Mouse (Mus musculus): ENCODE measurements around the gene Sectm1b.
"Not testable (repeated sequence)": the region's sequence is repeated elsewhere in the genome, so short reads cannot be mapped to it uniquely, and the experiment has no call there.

Sectm1b gene

DNA sequence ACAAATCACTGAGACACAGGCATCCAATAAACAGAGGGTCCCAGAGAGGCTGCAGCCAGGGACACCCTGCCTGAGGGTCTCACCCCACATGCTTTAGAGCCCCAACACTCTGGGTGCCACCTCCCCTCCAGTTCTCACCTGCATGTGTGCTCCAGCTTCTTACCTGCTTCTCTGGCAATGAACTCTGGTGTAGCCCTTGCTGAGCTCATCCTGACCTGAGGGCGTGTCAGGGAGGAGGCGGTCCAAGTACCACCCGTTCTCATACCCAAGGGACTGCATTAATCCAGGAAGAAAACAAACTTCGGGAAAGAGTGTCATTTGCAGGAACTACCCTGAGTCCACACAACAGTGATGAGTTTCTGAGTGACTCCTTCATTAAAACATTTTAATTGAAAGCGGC, at the start of gene Sectm1b:
Gene Sectm1b (minus strand): TSS at position 191 of the 400 bp plus-strand sequence.
- DNase-seq (ENCODE audit: low read depth in 2 of 2, low spot score in 2 of 2): no peak

DNA sequence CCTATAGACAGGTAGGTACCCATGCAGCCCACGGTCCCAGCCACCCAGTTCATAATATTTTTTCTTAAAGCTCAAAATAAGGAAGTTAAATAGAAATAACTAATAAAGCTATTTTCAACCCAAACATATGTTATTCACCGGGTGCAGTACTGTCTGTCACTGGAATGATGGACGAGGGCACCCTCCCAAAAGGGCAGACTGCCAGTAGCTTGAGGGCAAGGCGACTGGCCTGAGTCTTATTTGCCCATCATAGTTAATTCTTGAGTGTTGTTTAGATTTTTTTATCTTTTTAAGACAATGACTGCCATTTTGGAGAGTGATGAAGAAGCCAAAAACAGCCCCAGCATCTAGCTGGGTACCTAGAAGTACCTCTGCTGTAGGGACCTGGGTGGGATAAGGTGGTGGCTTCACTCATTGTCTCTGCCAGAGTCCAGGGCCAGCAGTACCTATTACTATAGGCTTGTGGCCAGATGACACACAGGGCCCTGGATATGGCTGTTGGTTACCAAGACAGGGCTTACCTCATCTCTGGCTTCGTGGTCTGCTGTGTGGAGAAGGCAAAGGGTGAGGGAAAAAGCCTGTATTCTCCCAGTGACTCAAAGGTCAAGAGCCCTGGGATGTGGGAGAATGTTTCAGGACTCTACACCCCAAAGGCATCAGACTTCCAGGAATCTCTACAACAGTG, 48.9 kb upstream of the Sectm1b start:
- no peak for DNase-seq (ENCODE audit: low read depth in 2 of 2, low spot score in 2 of 2)

DNA sequence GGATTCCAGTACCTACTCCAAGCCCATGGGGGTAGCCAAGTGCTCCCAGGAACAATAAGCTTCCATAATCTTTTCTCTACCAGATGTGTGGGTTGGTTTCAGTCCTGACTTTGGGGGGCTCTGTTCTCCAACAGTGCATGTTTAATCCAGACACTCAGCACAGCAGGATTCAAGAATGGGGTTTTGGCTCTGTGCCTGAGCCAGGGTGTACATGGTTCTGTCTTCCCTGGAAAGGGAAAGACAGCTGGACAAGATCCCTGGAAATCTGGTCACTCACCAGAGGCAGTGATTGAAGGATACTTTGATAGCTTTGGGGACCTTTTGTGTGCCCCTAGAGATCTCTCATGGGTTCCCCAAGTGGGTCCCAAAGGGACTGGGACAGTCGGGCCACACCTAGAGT, 48.2 kb upstream of the Sectm1b start:
- DNase-seq (ENCODE audit: low read depth in 2 of 2, low spot score in 2 of 2): no peak

DNA sequence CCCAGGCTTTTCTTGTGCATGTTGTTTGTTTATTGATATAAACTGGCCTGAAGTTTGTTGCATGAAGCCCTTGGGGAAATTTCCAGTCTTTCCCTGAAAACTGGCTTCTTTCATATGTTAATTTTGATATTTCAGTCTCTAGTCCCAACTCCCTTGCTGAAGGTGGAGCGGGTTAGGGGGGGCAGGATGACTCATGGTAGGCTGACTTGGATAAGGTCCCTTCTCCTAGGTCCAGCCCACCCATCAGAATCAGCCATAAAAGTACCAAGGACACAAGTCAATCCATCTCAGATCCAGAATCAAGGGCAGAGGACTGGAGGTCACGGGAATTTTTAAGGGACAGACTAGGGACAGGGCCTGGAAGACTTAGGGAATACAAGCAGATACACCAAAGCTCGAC, 47.7 kb upstream of the Sectm1b start:
- DNase-seq (ENCODE audit: low read depth in 2 of 2, low spot score in 2 of 2): no peak

DNA sequence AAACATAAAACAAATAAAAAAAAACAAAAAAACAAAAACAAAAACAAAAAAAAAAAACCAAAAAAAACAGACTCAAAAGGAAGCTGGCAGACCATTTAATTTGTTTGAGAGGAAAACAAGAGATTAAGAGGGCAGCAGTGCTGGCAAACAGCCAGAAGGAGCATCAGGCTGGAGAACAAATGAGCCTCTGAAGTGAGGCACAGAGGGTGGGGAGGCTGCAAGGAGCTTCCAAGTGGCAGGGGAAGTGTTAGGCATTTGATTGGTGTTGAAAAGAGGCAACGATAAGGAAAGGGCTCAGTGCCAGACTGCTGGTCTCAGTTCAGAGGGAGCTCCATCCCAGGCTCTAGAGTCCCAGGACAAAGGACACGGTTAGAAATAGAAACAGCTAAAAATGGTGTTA, 46.6 kb upstream of the Sectm1b start:
- DNase-seq (ENCODE audit: low read depth in 2 of 2, low spot score in 2 of 2): no peak

DNA sequence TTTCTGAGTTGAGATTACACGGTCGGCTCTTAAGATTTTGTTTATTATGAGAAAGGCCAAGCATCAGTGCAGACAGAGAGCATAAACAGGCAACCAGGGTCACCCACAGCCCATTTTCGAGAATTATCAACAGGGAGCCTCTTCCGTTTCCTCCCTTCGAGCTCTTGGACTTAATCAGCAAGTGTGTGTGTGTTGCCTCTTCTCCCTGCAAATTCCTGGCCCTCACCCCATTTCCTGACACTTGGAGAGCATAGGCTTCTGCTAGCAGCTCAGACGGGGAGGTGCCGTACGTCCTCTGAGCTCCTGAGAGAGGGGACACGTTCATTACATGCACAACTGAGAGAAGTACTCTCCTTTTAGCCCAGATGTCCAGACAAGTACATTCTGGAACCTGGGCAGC, 44.7 kb upstream of the Sectm1b start:
- no peak for DNase-seq (ENCODE audit: low read depth in 2 of 2, low spot score in 2 of 2)

DNA sequence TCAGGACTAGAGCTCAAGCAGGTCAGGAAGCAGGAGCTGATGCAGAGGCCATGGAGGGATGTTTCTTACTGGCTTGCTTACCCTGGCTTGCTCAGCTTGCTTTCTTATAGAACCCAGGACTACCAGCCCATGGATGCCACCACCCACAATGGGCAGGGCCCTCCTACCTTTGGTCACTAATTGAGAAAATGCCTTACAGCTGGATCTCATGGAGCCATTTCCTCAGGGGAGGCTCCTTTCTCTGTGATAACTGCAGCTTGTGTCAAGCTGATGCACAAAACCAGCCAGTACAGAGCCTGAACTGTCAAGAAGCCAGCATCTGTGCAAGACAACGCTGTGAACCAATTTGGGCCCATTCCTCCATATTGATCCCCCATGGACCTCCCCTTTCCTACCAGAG, 43.9 kb upstream of the Sectm1b start:
- not testable (repeated sequence) for DNase-seq (ENCODE audit: low read depth in 2 of 2, low spot score in 2 of 2)

DNA sequence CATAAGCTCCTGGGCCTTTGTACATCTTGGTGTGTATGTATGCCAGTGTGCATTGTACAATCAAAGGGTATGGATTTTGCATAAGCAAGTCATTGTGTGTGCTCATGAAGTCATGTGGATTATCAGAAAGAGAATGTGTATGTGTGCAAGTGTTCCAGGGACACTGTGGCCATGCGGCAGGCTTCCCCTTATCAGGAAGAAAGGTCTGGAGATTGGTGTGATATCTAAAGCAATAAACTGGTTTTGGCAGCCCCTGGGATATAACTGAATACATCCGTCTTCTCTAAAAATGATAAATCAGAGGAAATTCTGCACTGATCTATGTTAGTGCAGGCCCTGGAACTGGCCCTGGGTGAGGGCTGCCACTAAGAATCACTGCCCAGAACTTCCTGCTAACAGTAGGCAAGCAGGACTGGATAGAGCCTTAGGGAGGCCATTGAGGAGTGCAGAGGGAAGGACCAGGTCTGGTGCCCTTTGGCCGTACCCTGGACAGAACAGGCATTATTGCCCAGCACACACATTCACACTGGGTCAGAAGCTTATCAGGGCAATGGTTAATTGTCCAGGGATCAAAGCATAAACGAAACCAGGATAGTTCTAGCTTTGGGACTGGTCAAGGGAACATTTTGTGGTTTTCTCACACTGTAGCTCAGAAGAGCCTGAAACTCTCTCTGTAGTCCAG, 37.9 kb upstream of the Sectm1b start:
- no peak for DNase-seq (ENCODE audit: low read depth in 2 of 2, low spot score in 2 of 2)

DNA sequence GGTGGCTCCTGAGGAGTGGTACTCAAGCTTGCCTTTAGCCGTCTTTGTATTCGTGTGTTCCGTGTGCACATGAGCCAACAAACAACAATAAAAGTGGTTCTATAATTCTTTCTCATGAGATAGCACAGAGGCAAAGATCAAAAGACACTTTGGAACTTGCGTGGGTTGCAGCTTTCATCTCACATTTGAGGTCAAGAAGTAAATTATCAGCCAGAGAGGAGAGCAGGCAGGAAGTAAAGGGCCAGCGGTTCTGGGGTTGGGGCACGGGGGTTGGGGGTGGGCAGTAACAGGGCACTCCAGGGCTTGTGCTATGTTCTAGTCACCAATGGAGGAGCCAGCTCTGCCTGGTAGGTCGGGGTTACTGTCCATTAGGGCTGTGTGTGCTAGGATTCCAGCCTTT, 37.3 kb upstream of the Sectm1b start:
- DNase-seq (ENCODE audit: low read depth in 2 of 2, low spot score in 2 of 2): no peak

DNA sequence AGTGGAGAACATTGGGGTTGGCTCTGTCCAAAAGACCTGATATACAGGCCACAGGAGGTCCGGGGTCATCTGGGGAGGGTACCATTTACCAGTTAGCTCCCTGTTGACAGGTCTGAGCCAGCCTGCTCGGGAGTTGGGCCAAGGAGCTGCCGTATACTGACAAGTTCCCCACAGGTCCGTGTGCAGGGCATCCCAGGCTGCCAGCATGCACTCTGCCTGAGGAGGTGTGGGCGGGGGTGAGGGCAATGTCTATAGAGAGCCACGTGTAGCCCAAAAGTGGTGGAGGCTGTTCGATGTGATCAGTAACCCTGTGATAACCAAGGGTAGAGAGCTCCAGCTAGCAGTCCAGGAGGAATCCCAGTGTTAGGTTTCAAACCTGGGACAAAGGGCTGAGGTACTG, 36.4 kb upstream of the Sectm1b start:
- no peak for DNase-seq (ENCODE audit: low read depth in 2 of 2, low spot score in 2 of 2)

DNA sequence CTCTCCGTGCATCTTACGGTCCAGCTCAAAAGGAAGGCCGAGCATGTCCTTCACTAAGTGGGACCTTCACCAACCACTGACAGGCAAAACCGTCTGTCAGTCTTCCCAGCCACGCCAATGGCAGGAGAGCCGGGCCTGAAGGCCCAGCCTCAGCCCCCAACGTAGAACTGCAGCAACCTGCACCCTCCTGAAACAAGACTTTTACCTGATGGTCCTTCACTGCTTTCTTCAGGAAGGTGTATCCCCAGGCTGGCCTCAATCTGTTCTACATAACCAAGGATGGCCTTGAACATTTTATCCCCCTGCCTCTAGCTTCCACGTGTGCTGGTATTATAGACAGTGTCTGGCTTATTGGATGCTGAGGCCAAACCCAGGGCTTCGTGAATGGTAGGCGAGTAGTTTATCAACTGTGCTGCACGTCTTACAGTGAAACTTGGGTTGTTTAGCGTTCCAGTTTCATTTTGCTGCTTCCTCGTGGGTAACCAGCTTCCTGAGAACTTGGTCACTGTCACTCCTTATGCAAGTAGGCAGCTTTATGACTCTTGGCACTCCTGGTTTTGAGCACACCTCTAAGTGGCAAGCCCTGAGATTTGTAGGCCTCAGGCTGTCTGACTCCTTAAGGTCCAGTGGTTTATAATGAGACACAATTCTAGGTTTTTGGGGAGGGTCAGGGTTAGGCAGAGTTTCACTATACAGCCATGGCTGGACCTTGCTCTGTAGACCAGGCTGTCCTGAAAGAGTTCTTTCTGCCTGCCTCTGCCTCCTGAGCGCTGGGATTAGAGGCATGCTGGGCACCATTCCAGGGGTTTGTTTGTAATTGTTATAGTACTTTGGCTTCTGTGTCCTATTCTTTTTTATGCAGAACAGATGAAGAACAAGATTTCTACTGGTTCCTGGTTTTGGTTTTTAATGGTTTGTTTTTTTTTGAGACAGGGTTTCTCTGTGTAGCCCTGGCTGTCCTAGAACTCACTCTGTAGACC, 29.5 kb upstream of the Sectm1b start:
- no peak for DNase-seq (ENCODE audit: low read depth in 2 of 2, low spot score in 2 of 2)

DNA sequence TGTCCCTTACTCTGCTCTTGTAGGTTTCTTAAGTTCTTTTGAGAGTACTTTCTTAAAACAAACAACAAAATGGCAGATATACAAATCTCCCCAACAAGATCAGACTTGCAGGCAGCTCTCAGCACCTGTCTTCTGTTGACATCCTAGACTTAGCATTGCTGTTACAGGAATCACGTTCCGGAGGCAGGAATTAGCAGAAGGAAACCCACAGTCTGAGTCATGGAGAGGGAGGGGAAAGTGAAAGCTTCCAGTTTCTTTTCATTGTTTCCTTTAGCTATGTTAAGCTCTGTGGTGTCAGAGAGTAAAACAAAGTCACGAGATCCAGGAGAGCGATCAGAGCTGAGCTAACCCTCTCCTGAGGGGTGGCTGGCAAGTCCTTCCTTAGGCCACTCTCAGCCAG, 27.6 kb upstream of the Sectm1b start:
- no peak for DNase-seq (ENCODE audit: low read depth in 2 of 2, low spot score in 2 of 2)

DNA sequence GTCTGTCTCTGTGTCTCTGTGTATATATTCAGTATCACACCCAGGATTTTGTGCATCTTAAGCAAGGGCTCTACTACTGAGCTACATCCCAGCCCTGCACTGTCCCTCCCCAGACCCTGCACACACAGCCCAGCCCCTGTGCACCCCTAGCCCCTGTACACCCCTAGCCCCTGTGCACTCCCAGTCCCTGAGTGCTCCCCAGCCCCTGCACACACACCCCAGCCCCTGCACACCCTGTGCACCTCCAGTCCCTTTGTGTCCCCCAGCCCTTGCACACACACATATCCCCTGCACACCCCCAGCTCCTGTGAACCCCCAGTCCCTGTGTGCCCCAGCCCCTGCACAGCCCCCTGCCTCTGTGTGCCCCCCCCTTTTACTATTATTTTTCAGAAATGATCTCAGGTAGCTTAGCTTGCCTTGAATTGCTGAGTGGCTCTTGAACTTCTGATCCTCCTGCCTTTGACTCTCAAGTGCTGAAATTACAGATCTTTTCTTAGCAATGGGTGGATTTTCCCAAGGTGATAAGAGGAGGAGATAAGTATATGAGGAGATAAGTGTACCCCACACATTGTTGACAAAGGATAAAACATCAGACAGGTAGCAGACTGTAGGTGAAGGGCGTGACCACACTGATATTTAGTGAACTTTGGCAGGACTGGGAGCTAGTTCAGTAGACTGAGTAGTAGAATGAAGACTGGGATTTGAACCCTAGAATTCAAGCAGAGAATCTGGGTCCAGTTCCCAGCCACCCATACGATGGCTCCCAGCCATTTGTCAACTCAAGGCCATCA, 26.6 kb upstream of the Sectm1b start:
- DNase-seq (ENCODE audit: low read depth in 2 of 2, low spot score in 2 of 2): no peak

DNA sequence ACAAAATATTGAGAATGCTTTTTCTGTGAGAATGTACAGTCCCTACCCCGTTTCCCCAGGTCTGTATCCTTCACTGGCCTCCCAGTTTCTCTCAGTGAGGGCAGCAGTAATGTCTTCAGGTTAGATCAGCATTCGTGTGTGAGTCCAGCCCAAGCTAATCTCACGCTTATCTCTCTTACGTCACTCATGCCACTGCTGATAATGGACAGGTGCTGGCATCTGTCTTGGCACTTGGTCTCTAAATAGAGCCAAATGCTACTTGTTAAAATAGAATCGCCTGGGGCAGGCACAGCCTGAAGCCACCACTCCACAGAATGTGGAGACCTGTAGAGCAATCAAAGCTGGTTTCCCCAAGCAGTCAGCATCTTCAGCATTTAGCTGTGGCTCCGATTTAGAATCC, 25.6 kb upstream of the Sectm1b start:
- DNase-seq (ENCODE audit: low read depth in 2 of 2, low spot score in 2 of 2): no peak

DNA sequence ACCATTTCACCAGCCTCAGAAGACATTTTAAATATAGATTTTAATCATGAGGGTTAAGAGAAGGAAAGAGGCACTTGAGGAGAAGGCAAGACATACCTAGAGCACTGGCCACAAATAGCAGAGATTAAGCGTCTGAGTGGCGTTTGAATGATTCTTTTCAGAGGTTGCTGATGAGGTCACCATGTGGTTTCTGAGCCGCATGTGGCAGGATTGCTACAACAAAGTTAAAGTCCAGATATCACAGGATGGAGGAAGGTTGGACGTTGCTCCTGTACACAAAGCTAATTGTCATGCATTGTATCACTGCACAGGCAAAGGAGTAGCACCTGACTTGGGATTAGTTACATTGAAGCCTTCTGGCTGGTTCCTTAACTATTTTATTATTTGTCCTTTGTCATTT, 22.9 kb upstream of the Sectm1b start:
- DNase-seq (ENCODE audit: low read depth in 2 of 2, low spot score in 2 of 2): no peak

DNA sequence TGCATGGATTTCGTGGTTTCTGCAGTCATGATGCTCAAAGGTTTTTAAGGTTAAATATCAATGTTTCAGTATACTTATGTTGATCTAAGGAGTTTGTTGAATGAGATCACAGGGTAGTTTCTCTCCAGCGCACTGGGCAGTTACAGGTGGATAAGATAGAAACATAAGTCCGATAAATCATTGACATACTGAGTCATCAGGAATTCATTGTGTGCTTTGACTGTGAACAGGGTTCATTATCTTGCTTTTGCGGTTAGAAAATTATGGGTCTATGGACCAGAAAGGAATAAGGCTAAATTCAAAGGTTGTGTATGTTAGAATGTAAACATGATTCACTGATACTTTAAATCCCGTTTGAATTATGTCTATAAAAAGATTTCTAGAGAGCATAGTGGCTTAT, 21.8 kb upstream of the Sectm1b start:
- no peak for DNase-seq (ENCODE audit: low read depth in 2 of 2, low spot score in 2 of 2)

DNA sequence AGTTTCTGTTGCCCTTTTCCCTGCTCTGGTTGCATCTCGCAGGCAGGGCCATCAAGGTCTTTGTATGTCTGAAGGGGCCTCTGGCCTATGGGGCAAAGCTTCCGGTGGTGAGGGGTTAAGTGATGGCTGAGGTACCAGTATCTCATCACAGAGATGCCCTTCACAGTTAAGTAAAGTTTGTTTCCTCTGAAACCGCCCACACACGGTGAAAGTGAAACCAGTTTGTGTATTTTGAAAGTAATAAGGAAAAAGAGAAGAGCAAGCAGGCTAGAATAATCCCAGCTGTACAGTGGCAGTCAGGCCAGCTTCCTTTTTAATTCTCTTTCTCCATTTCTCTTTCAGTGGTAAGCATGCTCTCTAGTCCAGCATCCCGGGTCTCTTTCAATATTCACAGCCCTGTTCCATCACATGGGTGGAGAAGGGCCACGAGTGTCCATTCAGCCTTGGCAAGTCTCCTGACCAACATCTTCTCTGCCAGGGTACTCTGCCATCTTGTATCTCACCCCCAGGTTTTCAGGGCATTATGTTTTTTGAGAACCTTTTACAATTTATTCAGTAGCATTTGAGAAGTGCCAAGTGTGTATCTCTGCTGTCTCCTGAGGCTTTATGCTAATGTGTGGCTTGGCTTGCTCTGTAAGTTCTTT, 19.6 kb upstream of the Sectm1b start:
- peak; percentile 12 to 57 for DNase-seq (ENCODE audit: low read depth in 2 of 2, low spot score in 2 of 2)

DNA sequence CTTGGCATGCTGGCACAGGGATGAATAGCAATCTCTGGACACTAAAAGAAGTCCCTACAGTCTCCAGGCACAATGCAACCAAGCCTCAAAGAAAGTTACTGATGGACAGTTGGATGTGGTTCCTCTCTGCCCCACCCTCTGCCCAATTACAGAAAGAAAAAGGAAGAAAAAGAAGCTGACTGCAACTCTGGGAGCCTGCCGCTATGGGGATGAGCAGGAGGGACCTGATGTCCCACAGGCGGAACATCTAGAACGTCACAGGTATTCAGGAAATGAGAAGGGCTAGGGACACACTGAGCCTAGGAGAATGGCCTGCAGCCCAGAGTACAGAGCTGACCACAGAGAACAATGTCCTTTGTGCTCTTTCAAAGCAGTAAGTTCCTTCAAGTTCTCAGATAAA, 18.9 kb upstream of the Sectm1b start:
- DNase-seq (ENCODE audit: low read depth in 2 of 2, low spot score in 2 of 2): no peak

DNA sequence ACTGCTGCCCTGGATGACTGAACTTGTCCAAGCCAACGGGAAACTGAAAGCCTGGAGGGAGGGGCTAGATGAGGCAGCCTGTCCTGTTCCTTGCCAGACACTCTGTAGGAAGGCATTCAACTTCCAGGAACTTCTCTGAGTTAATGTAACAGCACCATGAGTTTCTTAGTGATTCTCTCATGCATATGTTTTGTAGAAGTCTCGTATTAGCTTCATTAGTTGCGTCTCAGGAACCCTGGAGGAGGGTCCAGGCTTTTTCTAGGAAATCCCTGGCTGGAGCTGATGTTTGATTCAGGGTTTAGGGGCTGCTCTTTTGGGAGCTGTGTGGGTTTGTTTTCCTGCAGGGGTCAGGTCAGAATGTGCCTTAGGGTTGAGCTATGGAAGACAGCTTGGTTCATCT, 17.8 kb upstream of the Sectm1b start, which contains the start of gene Sectm1a:
Gene Sectm1a (minus strand): TSS at position 101 of the 400 bp plus-strand sequence.
- no peak for DNase-seq (ENCODE audit: low read depth in 2 of 2, low spot score in 2 of 2)

DNA sequence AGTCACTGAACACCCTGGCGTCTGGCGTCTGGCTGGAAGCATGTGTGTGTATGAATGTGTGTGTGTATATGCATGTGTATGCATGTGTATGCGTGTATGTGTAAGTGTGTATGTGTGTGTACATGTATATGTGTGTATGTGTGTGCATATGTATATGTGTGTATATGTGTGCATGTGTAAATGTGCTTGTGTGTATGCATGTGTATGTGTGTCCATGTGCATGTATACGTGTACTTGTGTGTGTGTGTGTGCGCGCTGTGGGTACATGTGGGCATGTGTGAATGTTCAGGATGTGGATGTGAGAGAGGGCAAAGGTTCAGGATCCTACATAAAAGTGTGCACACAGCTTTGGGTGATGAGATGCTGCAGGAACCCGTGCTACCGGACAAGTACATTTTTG, 17.0 kb upstream of the Sectm1b start:
- DNase-seq (ENCODE audit: low read depth in 2 of 2, low spot score in 2 of 2): no peak

DNA sequence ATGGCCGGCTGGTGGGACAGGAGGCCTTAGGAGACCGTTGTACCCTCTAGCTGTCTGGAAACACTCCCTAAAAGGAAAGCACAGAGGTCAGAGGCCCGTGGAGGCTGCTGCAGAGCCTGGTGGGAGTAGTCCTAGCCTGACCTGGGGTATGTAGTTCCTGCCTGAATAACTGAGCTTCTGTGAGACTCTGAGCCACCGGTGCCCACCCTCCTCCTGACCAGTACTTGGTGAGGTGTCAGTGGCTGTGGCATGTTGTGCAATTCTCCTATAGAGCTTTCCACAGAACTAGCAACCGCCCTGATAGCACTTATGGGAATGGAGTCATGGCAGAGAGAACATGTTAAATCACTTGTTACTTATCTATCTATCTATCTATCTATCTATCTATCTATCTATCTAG, 12.3 kb upstream of the Sectm1b start:
- no peak for DNase-seq (ENCODE audit: low read depth in 2 of 2, low spot score in 2 of 2)
